Mouse (Mus musculus): ENCODE data around the gene Susd1.

Susd1 gene

GRCm38 (mm10) chr4:59429128-59429527 is 9.3 kb downstream of the Susd1 start:
- DNase-seq, result no peak

DNA sequence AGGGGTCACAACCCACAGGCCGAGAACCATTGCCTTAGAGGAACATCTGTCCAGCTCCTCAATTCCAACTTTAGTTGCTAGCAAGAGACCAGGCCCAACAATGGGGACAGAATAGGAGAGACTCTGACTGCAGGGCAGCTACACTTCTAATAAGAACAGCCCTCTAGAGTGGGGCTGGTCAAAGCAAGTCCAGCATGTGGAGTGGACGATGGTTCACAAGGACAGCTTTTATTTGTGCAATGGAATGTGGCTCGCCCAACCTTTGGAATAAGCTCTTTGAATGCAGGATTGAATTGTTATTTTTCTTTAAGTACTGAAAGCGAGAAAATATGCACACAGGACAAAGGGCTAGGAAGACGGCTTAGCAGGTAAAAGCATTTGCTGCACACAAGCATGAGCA is 12.0 kb downstream of the Susd1 start:
- DNase-seq, result no peak

DNA sequence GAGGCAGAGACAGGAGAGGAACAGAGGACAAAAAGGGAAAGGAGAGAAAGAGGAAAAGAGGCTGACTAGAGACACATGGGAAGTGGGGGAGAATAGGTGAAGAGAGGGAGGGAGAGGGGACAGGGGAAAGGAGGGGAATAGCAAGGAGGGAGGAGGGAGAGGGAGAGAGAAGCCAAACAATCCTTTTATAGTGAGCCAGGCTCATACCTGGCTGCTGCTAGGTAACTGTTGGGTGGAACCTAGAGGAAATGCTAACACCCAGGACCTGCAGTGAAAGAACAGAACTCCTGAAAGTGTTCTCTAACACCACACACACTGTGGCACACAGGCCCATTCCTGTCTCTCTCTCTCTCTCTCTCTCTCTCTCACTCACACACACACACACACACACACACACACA is 15.6 kb downstream of the Susd1 start:
- no peak for DNase-seq

- DNase-seq, result no peak
Observed at GRCm38 (mm10) chr4:59422025-59422783, 16.2 kb downstream of the Susd1 start.

DNA sequence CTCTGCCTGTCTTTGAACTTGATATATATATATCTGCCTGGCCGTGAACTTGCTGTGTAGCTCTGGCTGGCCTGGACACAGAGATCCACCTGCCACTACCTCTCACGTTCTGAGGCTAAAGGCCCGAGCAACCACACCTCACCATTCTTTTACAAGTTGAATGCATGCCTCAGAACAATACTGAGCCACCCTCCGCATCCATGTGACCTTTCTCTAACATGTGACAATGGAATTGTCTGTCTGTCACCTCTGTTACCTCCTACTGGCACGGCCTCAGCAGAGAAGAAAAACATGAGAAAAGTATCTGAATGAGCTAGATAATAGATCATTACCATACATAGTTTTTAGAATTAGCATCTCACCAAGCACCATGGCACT is 17.1 kb downstream of the Susd1 start:
- DNase-seq, result no peak

- DNase-seq, result no peak
Observed at GRCm38 (mm10) chr4:59420695-59421368, 17.6 kb downstream of the Susd1 start.

DNA sequence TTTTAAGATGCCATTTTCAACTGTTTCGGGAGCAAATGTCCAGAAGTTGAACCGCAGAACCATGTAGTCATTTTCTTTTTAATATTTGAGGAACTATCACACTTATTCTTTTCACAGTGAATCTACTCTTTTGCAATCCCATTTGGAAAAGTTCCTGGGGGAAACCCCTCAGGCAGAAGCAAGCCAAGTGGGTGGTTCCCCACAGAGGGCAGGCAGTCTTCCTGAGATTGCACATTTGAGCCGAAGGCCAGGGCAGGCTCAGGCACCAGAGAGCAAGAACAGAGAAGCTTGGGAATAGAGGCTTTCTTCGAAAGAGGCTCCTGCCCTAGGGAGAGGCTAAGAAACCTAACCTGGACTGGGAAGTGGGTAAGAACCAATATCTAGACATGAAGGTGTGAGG is 19.2 kb downstream of the Susd1 start:
- DNase-seq, result no peak

- no peak for DNase-seq
Observed at GRCm38 (mm10) chr4:59413428-59413827, 25.0 kb downstream of the Susd1 start.

GRCm38 (mm10) chr4:59411153-59411552 is 27.3 kb downstream of the Susd1 start:
- DNase-seq, result no peak

DNA sequence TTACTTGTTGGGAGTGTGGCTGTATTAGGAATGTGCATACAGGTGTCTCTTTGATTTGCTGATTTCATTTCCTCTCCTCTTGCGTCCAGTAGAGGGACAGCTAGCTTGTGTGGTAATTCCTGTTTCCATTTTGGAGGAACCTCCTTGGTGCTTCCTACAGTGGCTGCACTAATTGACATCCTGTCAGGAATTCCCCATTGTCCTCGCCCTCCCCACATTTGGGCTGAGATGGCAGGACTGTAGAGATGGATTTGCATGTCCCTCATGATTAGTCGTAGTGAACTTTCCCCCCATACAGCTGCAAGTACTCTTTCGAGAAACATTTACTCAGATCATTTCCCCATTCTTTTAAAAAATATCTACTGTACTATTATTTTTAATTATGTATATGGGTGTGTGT is 30.7 kb downstream of the Susd1 start:
- DNase-seq, result no peak

DNA sequence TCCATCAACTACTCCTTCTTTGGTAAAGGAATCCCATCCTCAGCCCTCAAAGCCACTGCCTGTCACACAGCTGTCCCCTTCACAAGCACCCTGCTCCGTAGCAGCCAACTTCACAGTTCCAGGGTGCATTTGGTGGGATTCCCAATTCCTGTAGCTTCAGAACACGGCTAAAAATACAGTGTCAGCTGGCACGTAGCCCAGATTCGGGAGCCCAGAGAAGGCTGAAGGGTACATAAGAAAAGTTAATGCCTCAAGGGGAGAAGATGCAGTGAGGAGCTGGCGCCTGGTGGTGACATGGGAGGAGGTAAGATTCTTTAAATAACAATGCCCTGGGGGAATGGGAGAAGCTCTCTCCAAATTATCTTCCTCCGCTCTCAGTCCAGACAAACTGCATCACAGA is 34.1 kb downstream of the Susd1 start:
- DNase-seq, result no peak

DNA sequence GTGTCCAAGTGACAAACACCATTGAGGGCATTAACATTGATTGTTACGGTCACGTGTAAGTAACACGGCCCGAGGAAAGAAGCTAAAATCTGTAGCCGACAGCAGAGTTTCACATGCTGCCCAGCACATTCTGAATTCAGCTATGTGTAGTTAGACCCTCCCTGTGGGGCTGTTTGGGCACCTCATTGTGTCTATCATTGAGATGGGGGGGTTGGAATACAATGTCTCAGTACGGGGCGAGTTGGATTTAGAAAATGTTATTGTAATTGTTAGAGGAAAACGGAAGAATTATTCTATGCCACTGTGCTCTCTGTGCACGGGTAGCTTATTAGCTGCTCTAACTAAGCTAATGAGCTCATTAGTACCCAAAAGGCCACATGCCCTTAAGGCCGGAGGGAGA is 37.5 kb downstream of the Susd1 start:
- no peak for DNase-seq

- no peak for DNase-seq
Observed at GRCm38 (mm10) chr4:59399343-59399742, 39.1 kb downstream of the Susd1 start.

DNA sequence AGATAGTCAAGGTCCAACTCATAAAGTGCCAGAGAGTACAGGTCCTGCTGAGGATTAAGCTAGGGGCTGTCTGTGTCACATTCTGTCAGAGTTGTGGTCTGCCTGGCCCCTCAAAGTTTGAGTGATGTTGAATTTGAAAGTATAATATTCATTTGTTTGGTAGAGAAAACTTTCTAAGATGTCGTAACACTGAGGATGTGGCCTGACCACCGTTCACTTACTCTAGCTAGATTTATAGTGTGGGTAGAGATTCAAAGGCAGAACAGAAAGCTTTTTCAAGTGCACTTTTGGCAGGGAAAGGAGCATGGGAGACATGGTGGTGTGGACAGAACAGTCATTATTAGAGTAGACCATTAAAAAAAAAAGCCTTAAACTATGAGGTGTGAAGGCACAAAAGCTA is 42.9 kb downstream of the Susd1 start:
- no peak for DNase-seq

GRCm38 (mm10) chr4:59394155-59394554 is 44.3 kb downstream of the Susd1 start:
- no peak for DNase-seq

- peak; percentile 41 for DNase-seq
Observed at GRCm38 (mm10) chr4:59388447-59389030, 49.9 kb downstream of the Susd1 start.

DNA sequence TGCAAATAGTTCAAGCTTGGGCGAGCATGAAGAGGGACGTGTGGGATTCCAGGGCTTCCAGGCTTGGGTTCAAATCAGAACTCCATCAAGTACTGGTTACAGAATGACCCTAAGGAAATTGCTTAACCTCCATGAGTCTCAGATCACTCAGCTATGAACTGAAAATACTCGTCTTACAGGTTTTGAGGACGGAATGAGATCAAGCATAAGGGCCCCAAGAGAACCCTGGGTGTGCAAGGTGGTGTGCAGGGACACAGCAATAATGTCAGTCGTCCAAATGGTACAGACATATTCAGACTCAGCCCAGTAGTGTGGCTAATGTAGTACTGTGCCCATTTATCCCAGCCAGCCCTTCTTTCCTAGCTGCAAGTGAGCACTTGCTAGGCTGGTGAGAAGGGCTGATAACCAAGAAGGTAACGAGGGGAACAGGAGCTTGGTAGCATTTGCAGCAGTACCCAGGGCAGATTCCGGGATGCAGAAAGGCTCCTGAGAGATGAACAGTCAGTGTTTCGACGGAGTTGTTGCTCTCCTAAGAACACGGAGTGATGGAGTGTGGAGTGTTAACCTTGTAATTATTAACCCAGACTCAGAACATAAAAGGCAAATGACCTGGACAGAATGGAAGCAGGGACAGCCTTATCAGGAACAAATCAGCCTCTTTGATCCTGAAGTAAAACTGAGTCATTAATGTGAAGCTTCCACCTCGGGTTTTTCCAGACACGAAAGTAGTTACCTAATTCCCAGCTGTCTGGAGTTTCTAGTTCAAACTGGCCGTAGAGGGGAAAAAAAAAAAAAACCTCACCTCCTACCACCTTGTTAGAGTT is 50.8 kb downstream of the Susd1 start:
- peak; percentile 45 for DNase-seq

DNA sequence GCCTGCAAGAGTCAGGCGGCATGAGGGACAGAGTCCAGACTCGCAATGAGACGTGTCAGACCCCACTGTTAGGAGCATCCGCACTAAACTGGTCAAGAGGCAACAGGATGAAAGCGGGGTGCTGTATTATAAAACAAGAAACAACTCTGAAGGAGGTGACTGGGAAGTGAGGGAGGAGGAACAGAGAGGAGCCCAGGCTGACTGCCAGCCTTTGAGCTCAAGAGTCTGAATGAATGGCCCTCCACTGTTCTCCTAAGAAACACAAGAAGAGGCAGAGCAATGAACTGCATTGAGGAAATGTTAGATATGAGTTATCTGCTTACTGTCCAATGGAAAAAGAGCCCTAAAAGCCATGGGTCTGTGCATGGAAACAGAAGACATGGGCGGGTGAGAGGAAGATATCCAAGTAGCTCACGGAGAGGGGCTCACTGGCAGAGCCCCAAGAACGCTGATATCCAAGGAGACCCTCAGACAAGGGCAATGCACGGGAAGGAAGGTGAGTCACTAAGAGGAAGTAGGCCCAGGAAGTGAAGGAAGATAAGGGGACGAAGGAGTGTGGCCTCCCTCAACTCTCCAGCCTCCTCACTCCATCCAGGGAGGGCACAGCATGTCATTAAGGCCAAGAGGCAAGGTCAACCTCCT is 53.1 kb downstream of the Susd1 start:
- no peak for DNase-seq

DNA sequence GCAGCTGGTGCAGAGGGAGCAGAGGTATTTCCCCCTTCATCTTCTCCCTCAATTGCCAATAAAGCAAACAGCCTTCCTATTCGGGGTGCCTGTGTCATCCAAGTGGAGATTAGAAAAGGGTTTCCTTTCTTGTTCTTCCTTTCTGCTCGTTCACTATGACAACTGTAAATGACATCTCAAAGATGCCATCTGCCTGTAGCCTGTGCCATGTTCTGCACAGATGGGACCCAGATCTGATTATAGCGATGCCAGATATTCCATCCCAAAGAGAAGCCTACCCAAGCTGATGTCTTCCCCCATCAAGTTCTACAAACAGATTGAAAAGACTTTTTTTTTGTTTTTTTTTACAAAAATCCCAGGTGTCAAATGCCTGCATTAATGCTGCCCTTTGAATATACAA is 54.6 kb downstream of the Susd1 start:
- no peak for DNase-seq

DNA sequence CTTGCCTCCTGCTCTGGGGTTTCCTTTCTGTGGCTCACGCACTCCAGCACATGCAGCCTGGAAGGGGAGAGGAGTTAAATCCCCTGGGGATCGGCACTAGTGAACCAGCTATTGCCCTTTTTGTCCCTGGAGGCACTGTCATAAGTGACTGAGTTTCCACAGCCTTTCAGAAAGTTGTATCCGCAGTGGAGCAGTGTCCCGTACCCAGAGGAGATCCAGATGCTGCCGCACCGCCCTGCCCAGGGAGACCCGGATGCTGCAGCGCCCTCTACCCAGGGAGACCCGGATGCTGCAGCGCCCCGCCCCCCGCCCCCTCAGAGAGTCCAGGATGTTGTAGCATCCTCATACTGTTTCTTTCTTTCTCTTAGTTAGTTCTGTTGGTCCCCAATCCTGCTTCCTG is 56.3 kb downstream of the Susd1 start:
- DNase-seq, result no peak

- peak; percentile 65 for DNase-seq
Observed at GRCm38 (mm10) chr4:59381007-59381743, 57.3 kb downstream of the Susd1 start.

GRCm38 (mm10) chr4:59380478-59380877 is 58.0 kb downstream of the Susd1 start:
- DNase-seq, result no peak

Measured in kidney, adult 18-20 months (tissue).